Mouse (Mus musculus): ENCODE measurements at regions not wholly inside any gene's neighbourhood (a gene's known extent, or its start where the extent isn't known, plus 50 kb on each side); places are given as distances from the start of the nearest gene placed in this dataset.
A peak's percentile ranks its signal among the peaks of the same experiment; 100 is the strongest.

- DNase-seq, result peak; percentile 18 to 30
Observed at GRCm38 (mm10) chr2:61221676-61222075, 258.7 kb upstream of the Rbms1 start.

- DNase-seq, result no peak
Observed at GRCm38 (mm10) chr2:61221157-61221556, 258.2 kb upstream of the Rbms1 start.

- DNase-seq, result no peak
Observed at GRCm38 (mm10) chr2:61213951-61214350, 251.0 kb upstream of the Rbms1 start.

- no peak for DNase-seq
Observed at GRCm38 (mm10) chr2:61201387-61201786, 238.4 kb upstream of the Rbms1 start.

- DNase-seq, result no peak
Observed at GRCm38 (mm10) chr2:61193976-61194375, 231.0 kb upstream of the Rbms1 start.

GRCm38 (mm10) chr2:61182424-61182979 is 219.5 kb upstream of the Rbms1 start:
- DNase-seq, result no peak

GRCm38 (mm10) chr2:61177801-61178200 is 214.8 kb upstream of the Rbms1 start:
- peak in 1 of 2 experiments; percentile 9 for DNase-seq

- DNase-seq, result peak; percentile 24 to 66
Observed at GRCm38 (mm10) chr2:61176807-61177206, 213.8 kb upstream of the Rbms1 start.

- DNase-seq, result peak; percentile 28 to 51
Observed at GRCm38 (mm10) chr2:61173581-61173980, 210.6 kb upstream of the Rbms1 start.

- DNase-seq, result no peak
Observed at GRCm38 (mm10) chr2:61161336-61161735, 198.3 kb upstream of the Rbms1 start.

- DNase-seq, result no peak
Observed at GRCm38 (mm10) chr2:61159761-61160160, 196.8 kb upstream of the Rbms1 start.

GRCm38 (mm10) chr2:61138998-61139631 is 176.1 kb upstream of the Rbms1 start:
- peak; percentile 79 to 90 for DNase-seq

- DNase-seq, result peak in 1 of 2 experiments; percentile 56
Observed at GRCm38 (mm10) chr2:61138625-61138997, 175.6 kb upstream of the Rbms1 start.

- no peak for DNase-seq
Observed at GRCm38 (mm10) chr2:61137378-61137777, 174.4 kb upstream of the Rbms1 start.

GRCm38 (mm10) chr2:61136926-61137325 is 173.9 kb upstream of the Rbms1 start:
- peak; percentile 19 to 24 for DNase-seq

- no peak for DNase-seq
Observed at GRCm38 (mm10) chr2:61123046-61123806, 160.2 kb upstream of the Rbms1 start.

GRCm38 (mm10) chr2:61121281-61121680 is 158.3 kb upstream of the Rbms1 start:
- no peak for DNase-seq

- no peak for DNase-seq
Observed at GRCm38 (mm10) chr2:61114620-61115019, 151.6 kb upstream of the Rbms1 start.

GRCm38 (mm10) chr2:61113916-61114315 is 150.9 kb upstream of the Rbms1 start:
- DNase-seq, result no peak

- peak in 1 of 2 experiments; percentile 20 for DNase-seq
Observed at GRCm38 (mm10) chr2:61110591-61110990, 147.6 kb upstream of the Rbms1 start.

- no peak for DNase-seq
Observed at GRCm38 (mm10) chr2:61109564-61109963, 146.6 kb upstream of the Rbms1 start.

GRCm38 (mm10) chr2:61105169-61105568 is 142.2 kb upstream of the Rbms1 start:
- no peak for DNase-seq

GRCm38 (mm10) chr2:61100854-61101253 is 137.9 kb upstream of the Rbms1 start:
- DNase-seq, result peak in 1 of 2 experiments; percentile 12

All from heart, adult 18-20 months (tissue).